Mouse (Mus musculus): ENCODE measurements around the gene Katnb1.

Katnb1 gene

DNA sequence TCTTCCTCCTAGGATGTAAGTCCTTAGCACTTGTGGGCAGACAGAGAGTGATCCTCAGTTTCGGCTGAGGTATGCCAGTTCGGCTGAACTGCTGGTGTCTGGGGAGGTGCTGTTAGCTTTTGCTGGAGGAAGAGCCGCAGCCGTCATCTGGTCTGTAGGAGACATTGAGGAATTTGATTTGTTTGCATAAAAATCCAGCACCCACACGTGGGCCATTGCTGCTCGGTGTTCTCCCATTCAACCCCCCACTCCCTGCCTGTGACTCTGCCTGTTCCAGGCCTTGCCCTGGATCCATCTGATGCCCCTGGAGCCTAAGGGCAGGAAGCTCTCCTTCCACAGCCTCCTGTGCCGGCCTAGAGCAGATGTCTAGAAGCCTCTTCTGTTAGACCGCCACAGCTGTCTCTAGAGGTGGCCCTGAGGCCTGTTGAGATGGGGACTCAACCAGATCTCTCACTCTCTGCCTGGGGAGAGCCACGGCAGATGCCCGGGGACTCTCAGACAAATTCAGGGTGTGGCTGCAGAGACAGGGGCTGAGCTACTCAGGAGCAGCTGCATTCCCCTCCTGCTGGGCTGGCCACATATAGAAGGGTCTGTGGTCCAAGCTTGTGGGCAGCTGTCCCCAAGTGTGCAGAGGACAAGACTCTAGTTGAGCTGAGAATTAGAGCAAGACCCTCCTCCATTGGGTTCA lies 3.9 kb downstream of the Katnb1 start:
- no peak for DNase-seq

GRCm38 (mm10) chr8:95085432-95086141 lies 4.6 kb downstream of the Katnb1 start:
- no peak for DNase-seq

DNA sequence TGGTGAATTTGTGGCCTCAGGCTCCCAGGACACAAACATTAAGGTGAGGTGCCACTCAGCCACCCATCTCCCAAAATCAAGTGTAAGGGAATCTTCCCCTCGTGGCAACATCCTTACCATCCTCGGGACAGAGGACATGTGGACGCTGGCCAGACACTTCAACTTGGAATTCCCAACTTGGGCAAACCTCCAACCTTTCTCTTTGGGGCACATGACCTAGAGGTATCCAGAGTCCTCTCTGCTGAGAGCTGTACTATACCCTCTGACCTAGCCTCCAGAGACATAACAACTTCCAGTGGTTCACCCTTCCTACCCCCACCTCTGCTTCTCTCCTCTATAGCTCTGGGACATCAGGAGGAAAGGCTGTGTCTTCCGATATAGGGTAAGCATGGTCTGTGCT lies 12.6 kb downstream of the Katnb1 start:
- peak; percentile 87 to 91 for DNase-seq

DNA sequence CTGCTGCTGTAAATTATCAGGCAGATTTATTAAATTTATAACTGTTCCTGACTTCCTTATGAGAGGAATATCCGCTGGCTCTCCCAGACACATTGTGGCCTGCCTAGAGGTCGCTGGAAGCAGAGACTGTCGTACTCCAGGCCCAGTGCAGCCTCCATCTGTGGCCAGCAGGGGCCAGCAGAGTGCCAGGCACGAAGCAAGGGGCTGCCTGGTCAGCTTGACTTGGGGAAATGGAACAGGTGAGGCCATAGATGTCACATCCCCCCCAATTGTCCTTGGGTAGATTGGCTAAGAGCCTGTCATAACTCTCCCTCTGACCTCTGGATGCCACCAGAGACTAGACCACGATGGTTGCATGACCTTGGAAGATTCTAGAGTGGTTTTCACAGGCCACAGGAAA lies 18.0 kb downstream of the Katnb1 start:
- DNase-seq: peak; percentile 64 to 82

DNA sequence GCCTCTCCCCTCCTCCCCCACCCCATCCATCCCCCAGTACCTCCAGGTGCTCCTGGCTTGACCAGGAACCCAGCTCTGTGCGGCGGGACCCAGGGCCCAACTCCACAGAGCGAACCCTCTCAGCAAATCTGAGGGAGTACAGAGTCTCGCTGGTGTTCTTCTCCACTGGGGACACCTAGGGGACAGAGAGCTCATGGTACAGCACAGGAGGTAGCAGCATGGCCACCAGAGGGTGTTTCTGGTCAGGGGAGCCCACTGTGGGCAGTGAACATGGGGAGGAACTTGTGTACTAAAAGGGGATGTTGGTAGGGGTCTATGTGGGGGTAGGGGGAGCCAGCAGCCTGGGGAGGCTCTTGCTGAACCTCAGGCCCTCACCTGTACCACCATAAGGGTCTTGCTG lies 21.0 kb downstream of the Katnb1 start:
- DNase-seq: no peak

DNA sequence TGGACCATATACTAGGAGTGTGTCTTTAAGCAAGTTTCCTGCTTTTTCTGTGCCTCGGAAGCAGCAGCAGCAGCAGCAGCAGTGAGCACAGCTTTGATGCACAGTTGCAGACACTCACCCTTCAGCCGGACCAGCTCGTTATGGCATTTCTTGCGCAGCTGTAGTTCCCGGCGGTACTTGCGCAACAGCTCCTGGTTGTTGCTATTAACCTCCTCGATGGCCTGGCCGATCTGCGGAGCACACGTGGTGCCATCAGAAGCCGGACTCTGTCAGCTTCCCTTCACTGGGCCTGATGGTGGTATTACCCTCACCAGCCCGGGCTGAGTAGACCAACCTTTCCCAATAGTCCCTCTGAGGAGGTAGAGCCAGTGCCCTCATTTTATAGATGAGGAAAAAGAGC lies 26.3 kb downstream of the Katnb1 start:
- DNase-seq: no peak

- DNase-seq: no peak
Measured at GRCm38 (mm10) chr8:95112594-95112993, 31.6 kb downstream of the Katnb1 start.

GRCm38 (mm10) chr8:95113108-95113507 lies 32.1 kb downstream of the Katnb1 start:
- no peak for DNase-seq

- DNase-seq: no peak
Measured at GRCm38 (mm10) chr8:95113750-95114149, 32.8 kb downstream of the Katnb1 start.

- peak in 1 of 2 experiments; percentile 45 for DNase-seq
Measured at GRCm38 (mm10) chr8:95123455-95123854, 42.5 kb downstream of the Katnb1 start.

DNA sequence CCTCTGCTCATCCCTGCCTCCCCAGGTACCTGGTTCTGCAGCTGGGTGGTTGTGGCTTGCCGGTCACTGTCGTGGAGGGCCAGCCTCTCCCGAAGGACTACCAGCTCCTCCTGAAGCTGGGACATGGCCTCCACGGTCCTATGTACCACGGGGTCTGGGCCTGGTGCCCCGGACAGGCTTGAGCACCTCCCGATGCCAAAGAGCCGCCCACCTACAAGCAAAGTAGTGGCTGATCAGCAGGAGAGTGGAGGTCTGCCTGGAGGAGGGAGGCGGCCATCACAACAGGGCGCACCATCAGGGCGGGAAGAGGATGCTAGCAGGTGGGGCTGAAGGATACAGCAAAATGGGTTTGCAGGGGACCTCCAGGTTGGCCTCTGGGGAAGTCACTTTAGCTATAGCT lies 45.5 kb downstream of the Katnb1 start:
- DNase-seq: no peak

GRCm38 (mm10) chr8:95127658-95128057 lies 46.7 kb downstream of the Katnb1 start:
- DNase-seq: no peak

GRCm38 (mm10) chr8:95128750-95129260 lies 47.8 kb downstream of the Katnb1 start:
- no peak for DNase-seq

DNA sequence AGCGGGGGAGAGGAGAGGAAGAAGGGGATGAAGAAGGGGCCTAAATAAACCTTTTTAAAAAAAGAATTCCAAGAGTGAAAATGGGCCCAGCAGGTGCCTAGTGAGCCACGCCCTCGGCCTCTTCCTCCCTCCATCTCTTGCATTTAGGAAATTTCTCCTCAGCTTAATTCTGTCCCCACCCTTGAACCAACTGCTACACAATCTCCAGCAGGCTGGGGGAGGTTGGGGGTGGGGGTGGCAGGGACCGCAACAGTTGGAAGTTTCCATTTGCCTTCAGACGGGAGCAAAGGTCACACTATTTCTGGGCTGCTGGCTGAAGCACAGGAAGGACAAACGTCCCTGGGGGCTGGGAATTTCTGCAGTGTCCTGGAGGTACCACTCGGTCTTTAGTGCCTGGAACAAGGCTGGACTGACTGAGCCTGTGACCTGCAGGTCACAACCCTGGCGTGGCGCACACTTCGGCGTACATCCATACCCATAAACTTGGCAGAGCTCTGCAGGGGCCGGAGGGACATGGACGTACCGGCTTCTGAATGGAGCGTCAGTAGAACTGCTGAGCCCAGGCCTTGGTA lies 50.1 kb downstream of the Katnb1 start:
- DNase-seq: peak; percentile 79 to 81

- no peak for DNase-seq
Measured at GRCm38 (mm10) chr8:95131983-95132382, 51.0 kb downstream of the Katnb1 start.

- DNase-seq: no peak
Measured at GRCm38 (mm10) chr8:95134186-95134585, 53.2 kb downstream of the Katnb1 start.

DNA sequence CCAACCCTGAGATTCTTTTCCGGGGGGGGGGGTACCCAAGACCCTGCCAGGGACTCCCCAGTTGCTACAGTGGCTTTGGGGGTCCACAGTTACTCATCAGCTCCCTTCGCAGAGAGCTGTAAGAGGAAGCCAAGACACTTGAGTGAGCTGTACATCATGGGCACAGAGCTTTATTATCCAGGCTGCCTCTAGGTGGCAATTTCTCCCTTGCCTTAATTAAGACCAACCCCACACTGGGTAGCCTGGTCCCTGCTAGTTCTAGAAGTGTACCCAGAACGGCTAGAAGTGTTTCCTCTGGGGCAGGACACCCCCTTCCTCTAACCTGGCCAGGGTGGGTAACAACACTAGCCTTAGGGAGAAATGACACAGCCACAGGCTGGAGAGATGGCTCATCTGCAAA lies 54.3 kb downstream of the Katnb1 start:
- DNase-seq: no peak

DNA sequence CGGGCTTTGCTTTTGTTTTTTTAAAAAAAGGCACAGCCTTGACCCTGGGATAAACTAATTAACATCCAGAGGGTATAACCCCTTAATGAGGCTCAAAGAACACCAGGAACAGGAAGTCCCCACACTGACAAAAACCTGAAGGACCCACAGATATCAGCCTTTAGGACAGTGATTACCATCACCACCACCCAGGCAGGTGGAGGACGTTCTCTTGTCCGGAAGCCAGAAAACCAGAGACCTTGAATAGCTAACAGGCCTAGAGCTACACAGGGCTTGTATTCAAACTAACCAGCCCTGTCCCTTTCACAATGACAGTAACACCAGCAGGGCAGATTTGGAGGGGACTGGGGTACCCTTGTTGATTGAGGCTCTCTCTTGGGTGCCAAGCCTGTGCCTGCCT lies 55.2 kb downstream of the Katnb1 start:
- DNase-seq: no peak

GRCm38 (mm10) chr8:95137201-95137600 lies 56.2 kb downstream of the Katnb1 start:
- no peak for DNase-seq

- peak; percentile 81 to 84 for DNase-seq
Measured at GRCm38 (mm10) chr8:95137641-95138098, 56.7 kb downstream of the Katnb1 start.

DNA sequence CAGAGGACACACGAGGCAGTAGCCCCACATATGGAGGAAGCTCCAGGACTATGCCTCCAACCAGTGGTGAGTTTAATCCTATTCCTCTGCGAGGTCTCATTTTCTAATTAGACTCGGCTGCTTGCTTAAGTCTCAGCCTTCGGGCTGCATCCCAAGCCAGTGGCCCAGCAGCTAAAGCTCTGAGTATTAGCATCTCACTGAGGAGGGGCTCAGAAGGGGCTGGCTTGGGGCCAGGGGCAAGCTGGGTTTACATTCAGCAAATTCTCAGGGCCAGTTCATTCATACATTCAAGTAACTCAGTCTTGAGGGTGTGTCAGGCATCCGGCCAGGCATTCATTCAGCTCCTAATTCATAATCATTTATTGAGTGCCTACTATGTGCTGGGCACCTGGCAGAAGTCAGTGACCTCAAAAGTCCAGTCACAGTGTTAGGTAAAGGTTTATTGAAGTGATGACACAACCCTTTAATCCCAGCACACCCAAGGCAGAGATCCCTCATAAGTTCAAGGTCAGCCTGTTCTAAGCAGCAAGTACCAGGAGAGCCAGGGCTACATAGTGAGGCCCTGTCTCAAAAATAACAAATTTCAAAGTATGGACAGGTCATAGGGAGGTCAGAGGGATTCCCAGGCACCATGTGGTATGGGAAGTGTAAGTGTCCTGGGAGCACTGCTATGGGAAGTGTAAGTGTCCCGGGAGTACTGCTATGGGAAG lies 57.5 kb downstream of the Katnb1 start:
- peak in 1 of 2 experiments; percentile 43 for DNase-seq

GRCm38 (mm10) chr8:95139051-95139365 lies 58.0 kb downstream of the Katnb1 start:
- DNase-seq: no peak

DNA sequence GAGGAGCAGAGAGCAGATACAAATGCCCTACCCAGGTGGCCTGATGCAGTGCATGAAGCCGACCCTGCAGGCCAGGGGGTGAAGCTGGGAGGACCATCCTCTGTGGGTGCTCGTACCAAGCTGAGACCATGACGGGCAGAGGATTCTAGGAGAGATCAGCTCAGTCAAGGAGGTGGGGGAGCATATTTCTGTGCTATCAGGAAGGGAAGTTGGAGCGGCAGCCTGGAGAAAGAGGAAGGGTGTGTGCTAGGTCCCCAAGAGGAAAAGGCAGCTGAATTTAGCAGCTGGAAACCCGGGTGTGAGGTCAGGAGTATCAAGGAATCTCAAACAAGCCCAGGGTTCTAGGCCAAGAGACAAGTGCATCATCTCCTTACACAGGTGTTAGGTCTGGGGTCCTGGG lies 59.6 kb downstream of the Katnb1 start:
- no peak for DNase-seq
